Mouse (Mus musculus): Measurements from ENCODE around the gene Arid3a.

The Arid3a gene

GRCm38 (mm10) chr10:79909092-79909922 lies 17.5 kb upstream of the Arid3a start:
- peak; percentile 64 for DNase-seq

GRCm38 (mm10) chr10:79910556-79910955 lies 16.3 kb upstream of the Arid3a start, which contains the start of gene Gm26602:
Gene Gm26602 (plus strand): TSS chr10:79910856.
- no peak for DNase-seq

- DNase-seq, result peak; percentile 54
These were observed 14.4 kb upstream of the Arid3a start for GRCm38 (mm10) chr10:79912412-79912811.

- DNase-seq, result peak; percentile 51
These were observed 12.5 kb upstream of the Arid3a start for GRCm38 (mm10) chr10:79914131-79914947.

- peak; percentile 40 for DNase-seq
These were observed 11.8 kb upstream of the Arid3a start for GRCm38 (mm10) chr10:79914948-79915596.

DNA sequence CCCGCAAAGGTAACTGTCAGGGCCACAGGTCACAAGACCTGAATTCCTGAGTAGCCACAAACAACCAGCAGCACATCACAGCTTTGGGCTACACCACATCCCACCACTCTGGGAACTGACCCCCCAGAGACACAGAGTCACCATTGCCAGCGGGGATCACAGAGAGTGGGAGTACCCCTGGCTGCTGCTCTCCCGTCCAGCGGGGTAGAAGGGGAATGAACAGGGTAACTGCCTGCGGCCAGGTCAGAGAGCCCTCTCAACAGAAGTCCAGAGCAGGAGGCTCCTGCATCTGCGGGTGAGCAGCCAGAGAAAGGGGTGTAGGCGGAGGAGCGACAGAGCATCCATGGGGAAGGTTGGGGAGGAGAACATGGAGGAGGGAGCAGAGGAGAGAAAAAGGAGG lies 10.8 kb upstream of the Arid3a start:
- DNase-seq, result peak; percentile 64

GRCm38 (mm10) chr10:79916808-79917531 lies 9.9 kb upstream of the Arid3a start, which contains the start of gene Kiss1r:
Gene Kiss1r (plus strand): TSS chr10:79916971.
- DNase-seq, result peak; percentile 85

DNA sequence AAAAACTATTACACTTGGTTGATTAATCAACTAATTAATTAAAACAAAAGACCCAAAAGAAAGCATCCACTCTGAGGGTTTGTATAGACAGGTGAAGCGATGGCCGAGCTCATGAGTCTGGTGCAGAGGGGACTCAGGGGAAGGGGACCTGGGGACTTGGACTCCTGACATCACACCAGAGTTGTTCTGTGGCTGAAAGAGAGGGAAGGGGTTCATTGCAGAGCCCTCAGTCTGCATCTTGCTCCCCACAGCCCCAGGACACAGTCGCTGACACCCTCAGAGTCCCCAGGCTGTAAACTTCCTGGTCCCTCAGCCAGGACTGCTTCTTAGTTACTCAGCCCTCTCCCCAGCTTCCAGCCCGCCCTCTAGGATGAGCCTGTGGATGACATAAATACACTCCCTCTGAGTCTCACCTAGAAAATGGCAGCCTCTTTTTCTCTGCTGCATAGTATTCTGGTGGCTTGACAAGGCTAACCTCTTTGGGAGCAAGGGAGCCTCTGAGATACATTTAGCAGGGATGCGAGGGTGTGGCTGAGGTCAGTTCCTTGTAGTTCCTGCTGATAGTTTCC lies 9.2 kb upstream of the Arid3a start:
- peak; percentile 45 for DNase-seq

- peak; percentile 69 for DNase-seq
These were observed 8.4 kb upstream of the Arid3a start for GRCm38 (mm10) chr10:79918231-79919078.

DNA sequence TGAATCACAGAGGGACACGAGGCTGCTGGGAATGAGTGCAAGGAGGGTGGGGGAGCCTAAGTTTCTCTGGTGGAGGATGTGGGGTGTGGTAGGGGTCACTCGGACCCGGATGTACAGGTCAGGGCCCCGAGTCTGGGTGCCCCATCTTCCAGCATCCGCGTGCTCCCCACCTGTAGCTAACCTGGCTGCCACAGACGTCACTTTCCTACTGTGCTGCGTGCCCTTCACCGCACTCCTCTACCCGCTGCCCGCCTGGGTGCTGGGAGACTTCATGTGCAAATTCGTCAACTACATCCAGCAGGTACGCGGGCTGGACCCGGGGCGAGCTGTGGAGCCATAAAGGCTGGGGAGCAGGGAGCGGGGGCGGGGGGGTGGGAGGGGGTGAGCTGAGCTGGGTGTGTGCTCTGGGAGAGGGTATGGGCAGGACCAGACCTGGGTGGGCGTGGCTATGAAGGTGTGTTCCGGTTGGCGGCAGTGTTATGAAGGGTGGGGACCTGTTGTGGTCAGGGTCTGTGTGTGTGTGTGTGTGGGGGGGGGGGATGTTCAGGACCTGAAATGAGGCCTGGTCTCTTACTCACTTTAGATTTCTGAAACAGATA lies 7.5 kb upstream of the Arid3a start:
- peak; percentile 61 for DNase-seq

DNA sequence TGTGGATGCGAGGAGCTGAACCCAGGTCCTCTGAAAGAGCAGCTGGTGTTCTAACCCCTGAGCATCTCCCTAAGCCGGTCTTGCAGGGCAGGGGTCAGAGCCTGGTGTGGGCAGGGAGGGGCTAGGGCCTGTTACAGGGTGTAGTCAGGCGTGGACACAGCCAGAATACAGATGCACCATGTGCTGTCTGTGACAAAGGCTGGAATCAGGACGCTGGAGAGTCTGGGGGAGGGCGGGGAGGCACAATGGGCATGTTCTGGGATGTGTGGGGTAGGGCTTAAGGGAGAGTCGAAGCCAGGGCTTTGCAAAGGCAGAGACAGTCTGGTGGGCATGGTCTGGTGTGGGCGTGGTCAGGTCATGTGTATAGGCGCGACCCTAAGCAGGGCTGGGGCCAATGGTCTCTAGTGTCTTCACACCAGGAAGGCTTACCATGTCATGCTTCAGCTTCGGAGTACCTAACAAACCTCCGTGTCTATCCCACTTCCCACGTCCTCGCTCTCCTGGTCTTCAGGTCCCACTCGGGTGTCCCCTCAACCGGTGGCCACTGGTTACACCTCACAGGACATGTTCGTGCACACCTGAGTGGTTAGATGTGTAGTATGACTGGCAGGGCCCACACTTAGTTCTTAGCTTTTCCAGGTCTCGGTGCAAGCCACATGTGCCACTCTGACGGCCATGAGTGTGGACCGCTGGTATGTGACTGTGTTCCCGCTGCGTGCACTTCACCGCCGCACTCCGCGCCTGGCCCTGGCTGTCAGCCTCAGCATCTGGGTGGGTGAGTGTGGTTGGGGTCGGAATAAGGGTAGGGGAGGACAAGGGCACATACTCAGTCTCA lies 6.6 kb upstream of the Arid3a start:
- DNase-seq, result peak; percentile 62

DNA sequence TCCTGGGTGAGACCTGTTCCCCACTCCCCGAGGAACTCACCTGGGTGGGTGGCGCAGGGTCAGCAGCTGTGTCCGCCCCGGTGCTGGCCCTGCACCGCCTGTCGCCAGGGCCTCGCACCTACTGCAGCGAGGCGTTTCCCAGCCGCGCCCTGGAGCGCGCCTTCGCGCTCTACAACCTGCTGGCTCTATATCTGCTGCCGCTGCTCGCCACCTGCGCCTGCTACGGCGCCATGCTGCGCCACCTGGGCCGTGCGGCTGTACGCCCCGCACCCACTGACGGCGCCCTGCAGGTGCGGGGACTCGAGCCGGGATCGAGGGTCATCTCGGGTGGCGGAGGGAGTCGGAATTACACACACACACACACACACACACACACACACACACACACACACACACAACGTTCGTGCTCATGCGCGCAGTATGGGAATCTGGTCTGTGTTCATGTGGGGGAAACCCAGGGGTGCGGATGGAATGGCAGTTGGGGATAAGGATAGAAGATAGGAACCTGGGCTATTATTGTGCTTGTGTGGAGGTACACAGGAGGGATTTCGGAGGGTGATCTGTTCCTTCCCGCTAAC lies 5.8 kb upstream of the Arid3a start, which contains the start of gene R3hdm4:
TSS of gene R3hdm4 (minus strand) at position 251 of the 578 bp plus-strand sequence.
- DNase-seq, result no peak

DNA sequence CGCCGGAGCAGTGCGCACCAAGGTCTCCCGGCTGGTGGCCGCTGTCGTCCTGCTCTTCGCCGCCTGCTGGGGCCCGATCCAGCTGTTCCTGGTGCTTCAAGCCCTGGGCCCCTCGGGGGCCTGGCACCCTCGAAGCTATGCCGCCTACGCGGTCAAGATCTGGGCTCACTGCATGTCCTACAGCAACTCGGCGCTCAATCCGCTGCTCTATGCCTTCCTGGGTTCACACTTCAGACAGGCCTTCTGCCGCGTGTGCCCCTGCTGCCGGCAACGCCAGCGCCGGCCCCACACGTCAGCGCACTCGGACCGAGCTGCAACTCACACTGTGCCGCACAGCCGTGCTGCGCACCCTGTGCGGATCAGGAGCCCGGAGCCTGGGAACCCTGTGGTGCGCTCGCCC lies 5.3 kb upstream of the Arid3a start:
- DNase-seq, result peak; percentile 53

GRCm38 (mm10) chr10:79924998-79925784 lies 1.7 kb upstream of the Arid3a start:
- peak; percentile 89 for DNase-seq

- DNase-seq, result peak; percentile 59
These were observed 905 bp upstream of the Arid3a start for GRCm38 (mm10) chr10:79925785-79926490.

DNA sequence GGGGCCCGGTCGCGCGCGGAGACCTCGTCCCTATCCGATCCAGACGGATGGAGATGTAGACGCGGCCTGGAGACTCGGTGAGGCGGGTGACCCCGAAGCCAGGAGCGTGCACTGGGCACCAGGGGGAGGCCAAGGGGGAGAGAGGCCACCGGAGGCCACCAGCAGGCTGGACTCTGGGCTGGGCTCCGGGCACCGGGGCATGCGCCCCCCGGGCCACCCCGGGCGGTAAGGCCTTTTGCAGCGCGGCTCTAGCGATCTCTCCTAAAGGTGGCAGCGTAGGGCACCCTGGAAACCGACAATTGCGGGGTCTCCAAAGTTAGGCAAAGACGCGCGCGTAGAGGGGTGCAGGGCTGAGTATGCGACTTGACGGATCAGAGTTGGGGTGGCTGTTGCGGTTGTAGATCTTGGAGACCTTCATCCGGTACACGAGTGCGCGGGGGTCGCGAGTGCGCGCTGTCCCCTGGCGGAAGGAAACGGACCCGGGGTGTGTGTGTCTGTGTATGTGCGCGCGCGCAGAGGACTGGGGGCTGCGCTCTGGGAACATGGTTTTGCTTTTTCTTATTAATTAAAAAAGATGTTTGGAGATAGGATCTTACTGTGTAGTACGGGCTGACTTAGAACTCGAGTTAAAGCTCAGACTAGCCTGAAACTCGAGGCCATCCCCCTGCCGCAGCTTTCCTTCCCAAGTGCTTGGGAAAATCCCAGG lies 634 bp downstream of the Arid3a start:
- DNase-seq, result peak; percentile 70

Measured in cerebellum, adult 11-12 months (tissue).